Mouse (Mus musculus) T-helper 1 cell (primary cell): Measurements from ENCODE around the gene Nfia.

ENCODE experiments used
- in situ Hi-C: fragments of 300-600 bp; cut with MboI, MseI; formaldehyde crosslinking; loops from one replicate; pipeline ENCODE4 v1.15.1; 2025; ENCODE audit warnings: high pct_unique_total_duplicates

Gene Nfia

DNA sequence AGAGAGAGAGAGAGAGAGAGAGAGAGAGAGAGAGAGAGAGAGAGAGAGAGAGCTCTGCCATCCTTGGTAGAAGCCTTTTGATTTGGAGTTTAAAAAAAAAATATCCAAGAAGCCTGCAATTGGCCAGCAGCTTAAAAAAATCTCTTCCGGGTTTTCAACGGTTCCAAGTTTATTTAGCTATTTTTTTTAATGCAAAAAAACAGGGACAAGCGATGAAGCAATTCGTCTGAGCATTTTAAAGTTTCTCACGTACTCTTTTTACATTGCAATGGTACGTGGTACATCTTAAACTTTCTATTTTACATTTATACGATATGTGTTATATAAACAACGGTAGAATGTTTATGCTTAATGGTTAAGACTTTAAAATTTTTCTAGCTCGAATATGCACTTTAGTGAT is at the start of gene Nfia:
Gene Nfia (plus strand): TSS at position 94 of the 400 bp plus-strand sequence.
- in situ Hi-C loops: no loop called here

DNA sequence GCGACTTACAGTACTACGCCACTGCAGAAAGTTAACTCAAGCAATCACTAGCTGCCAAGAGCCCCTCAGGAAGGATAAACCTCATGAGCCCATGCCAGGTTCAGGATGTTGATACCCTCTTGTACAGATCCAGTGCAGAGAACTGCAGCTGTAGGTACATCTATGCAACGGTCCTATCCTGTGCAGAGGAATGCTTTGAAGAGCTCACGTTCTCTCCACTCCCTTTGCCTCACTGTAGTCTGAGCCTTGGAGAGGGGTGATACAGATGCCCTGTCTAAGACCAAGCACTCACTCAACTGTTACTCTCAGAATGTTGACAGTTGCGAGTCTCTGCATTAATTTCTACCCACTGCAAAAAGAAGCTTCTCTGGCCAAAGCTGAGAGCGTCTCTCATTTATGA is 49.2 kb upstream of the Nfia start:
- in situ Hi-C loops: loop anchor here (10.0 to 25.0 kb wide), 2 partner anchors 159 to 1011 kb away; no protein-coding TSS in a partner anchor

- in situ Hi-C loops: loop anchor here (10.0 kb wide), 1 partner anchor 164 kb away; no protein-coding TSS in a partner anchor
These were observed 44.0 kb upstream of the Nfia start for GRCm38 (mm10) chr4:97728520-97728919.

GRCm38 (mm10) chr4:97729999-97730398 is 42.5 kb upstream of the Nfia start:
- in situ Hi-C loops: loop anchor here (10.0 kb wide), 1 partner anchor 165 kb away; no protein-coding TSS in a partner anchor

GRCm38 (mm10) chr4:97730416-97730815 is 42.1 kb upstream of the Nfia start:
- in situ Hi-C loops: no loop called here

GRCm38 (mm10) chr4:97733392-97733791 is 39.1 kb upstream of the Nfia start:
- in situ Hi-C loops: no loop called here

- in situ Hi-C loops: no loop called here
These were observed 28.6 kb upstream of the Nfia start for GRCm38 (mm10) chr4:97743932-97744331.

- in situ Hi-C loops: no loop called here
These were observed 27.0 kb upstream of the Nfia start for GRCm38 (mm10) chr4:97745296-97746105.

DNA sequence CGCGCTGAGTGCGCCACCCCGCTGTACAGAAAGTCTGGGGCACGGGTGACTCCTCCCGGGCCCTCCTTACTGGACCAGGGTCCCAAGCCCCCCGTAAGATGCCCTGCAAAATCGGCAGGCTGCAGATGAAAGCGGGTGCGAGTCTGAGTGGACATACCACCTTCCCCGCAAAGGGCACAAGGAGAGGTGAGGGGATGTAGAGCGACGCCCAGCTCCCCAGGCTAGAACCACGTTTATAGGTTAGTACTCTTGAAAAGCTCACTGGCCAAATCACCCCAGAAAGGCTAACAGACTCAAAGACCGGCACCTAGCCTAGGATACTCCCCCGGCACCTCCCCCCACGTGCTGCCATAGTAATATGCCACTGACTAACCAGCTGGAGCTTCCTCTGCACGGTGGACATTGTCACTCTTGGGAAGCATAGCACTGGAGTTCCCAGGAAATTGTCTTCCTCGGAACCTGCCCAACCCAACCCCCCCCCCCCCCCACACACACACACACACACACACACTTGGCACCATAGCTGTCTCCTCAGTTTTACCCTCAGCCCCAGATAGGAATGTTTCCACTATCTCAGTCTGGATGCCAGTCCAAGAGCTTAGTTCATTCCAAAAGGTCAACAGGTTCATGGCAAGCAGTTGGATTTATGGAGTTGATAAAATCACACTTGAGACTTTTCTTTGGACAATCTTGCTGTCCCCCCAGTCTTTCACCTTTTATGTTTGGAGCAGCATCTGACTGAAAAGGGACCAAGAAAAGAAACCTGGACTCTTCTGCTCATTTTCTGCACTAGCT is 26.2 kb upstream of the Nfia start:
- in situ Hi-C loops: no loop called here

DNA sequence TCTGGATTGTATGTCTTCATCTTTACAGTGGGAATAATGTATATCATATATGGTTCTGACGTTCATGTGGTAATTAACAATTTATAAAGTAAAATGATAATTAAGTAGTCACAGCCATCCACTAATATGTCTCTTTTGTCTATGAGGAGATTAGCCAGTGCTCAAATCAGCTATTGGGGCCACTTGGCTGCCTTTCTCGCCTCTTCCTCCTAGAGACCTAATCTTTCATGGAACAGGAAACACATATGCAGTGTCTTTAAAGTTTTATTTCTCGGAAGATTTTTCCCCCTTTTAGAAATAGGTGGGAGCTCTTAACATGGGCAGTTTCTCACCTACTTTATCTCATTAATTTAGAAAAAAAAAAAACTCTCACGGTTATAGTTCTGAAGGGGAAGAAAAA is 22.1 kb upstream of the Nfia start:
- in situ Hi-C loops: loop anchor here (5.0 to 10.0 kb wide), 4 partner anchors 357 to 634 kb away; partner anchors contain the start of gene Tm2d1

GRCm38 (mm10) chr4:97751030-97751482 is 21.5 kb upstream of the Nfia start:
- in situ Hi-C loops: loop anchor here (5.0 to 10.0 kb wide), 4 partner anchors 356 to 634 kb away; partner anchors contain the start of gene Tm2d1

- in situ Hi-C loops: loop anchor here (5.0 to 10.0 kb wide), 4 partner anchors 356 to 633 kb away; partner anchors contain the start of gene Tm2d1
These were observed 20.9 kb upstream of the Nfia start for GRCm38 (mm10) chr4:97751483-97752251.

GRCm38 (mm10) chr4:97752276-97753010 is 20.1 kb upstream of the Nfia start:
- in situ Hi-C loops: loop anchor here (5.0 to 10.0 kb wide), 4 partner anchors 355 to 632 kb away; partner anchors contain the start of gene Tm2d1

GRCm38 (mm10) chr4:97753521-97753920 is 19.0 kb upstream of the Nfia start:
- in situ Hi-C loops: loop anchor here (5.0 to 10.0 kb wide), 4 partner anchors 354 to 631 kb away; partner anchors contain the start of gene Tm2d1

DNA sequence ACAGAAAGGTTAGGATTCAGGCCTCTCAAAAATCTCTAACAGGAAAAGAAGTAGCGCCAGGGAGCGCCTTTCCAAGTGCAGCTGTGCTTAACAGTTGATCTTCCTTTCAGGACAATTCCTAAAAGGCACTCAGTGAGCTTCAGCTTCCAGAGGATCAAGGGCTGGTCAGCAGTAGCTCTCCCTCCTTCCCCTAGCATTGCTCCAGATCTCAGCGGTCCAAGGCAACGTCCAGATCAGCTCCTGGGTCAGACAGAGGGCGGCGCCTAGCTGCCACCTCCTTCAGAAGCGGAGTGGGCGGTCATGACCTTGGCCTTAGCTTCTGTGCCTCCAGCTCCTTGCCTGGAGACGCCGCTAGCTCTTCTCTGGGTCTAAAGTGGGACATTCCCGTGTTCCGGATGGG is 18.3 kb upstream of the Nfia start:
- in situ Hi-C loops: loop anchor here (5.0 to 10.0 kb wide), 4 partner anchors 353 to 631 kb away; partner anchors contain the start of gene Tm2d1

DNA sequence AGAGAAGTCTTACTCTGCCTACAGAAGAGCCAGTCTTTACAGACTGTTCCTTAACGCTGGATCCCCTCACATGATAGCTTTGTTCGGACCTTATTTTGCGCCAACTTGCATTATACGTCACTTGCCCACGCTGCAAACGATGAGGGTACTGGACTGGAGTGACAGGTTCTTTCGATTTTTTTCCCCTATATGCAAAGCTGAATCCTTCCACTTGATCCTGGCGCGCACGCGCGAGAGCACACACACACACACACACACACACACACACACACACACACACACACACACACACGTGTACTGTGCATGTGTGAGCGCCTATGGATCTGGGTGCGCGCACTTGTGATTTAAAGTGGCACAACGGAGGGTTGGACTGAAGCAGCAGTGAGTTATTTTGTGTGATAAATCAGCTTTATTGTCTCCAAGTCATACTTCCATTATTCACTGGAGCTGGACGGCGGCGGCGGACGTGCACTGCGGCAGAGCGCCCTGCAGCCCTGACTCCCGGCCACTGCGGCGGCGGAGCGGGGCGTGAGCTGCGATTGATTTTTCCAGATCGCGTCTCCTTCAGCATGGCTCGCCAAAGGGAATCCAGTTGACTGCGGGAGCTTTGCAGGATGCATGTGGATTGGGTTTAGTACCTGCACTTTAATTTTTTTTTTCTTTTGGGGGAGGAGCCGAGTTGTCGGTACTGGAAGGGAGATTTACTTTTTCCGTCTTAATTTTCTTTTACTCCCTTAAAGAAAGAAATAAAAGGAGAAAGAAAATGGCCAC is 15.1 kb upstream of the Nfia start:
- in situ Hi-C loops: loop anchor here (10.0 kb wide), 2 partner anchors 477 to 627 kb away; partner anchors contain the start of gene Tm2d1

- in situ Hi-C loops: loop anchor here (10.0 kb wide), 2 partner anchors 477 to 627 kb away; partner anchors contain the start of gene Tm2d1
These were observed 14.5 kb upstream of the Nfia start for GRCm38 (mm10) chr4:97757978-97758461.

DNA sequence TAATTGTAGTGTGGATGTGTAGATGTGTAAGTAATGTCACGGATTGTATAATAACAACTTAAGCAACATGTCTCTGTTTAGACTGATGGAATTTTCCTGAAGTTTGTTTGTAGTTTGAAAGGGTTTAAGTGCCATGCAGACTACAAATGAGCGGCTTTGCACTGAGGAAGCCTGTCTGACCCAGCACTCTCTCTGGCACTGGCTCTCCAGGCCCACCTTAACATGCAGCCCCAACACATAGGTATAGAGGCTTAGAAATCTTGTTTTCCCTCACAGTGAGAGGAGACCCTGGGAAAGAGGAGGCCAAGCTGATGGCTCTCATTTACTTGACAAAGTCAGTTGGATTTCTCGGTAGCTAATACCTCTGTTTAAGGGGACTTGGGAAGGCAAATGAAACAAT is 13.9 kb upstream of the Nfia start:
- in situ Hi-C loops: loop anchor here (10.0 kb wide), 2 partner anchors 476 to 626 kb away; partner anchors contain the start of gene Tm2d1

DNA sequence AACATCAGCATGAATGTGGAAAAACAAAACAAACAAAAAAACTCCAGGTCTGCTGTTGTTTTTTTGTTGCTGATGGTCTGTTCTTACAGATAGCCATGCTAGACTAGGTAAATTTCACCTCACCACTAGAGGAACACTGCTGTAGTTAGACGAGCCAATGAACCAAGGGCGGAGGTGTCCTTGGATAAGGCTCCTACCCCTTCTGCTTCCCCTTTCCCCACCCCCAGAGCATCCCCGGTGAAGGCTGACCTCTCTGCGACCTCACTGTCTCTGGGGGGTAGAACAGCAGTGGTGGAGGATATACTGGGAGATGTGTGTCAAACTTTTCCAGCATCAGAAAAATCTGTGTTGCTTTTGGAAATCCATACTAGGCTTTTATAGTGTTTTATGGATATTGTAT is 7.9 kb upstream of the Nfia start:
- in situ Hi-C loops: loop anchor here (5.0 kb wide), 1 partner anchor 93 kb away; no protein-coding TSS in a partner anchor
